Mouse (Mus musculus): ENCODE results near the gene Ccar1.
"Not testable (repeated sequence)": the region's sequence is repeated elsewhere in the genome, so short reads cannot be mapped to it uniquely, and the experiment has no call there.

Gene Ccar1

DNA sequence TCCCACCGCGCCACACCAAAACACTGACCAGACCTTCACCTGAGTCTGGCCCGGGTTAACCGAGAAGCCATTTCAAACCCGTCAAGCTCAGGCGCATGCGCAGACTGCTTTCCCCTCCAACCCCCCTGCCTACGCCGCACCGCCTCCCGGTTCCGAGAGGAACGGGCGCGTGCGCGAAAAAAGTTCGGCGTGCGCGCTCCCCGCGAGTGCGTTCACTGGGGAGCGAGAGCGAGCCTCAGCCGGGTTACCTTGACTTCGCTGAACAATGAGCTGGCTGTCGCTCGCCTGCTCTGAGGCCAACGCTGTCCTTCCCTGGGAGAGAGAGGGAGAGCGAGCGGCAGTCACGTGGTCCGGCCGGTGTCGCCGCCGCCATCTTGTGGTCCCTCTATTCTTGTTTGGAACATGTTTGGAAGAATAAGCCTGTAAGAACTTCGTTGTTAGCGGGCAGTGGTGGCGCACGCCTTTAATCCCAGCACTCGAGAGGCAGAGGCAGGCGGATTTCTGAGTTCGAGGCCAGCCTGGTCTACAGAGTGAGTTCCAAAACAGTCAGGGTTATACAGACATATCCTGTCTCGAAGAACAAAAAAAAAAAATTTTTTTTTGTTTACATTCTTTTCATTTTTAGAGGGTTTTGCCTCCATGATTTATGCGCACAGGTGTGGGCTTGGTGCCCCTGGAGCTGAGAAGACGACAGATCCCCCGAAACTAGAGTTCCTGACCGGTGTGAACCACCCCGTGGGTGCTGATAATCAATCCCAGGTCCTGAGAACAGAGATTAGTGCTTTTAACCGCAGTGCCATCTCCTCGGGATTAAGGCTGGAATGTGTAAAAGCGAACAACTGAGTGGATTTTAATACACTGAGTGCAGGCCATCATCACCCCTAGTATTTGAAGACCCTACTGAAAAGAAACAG, at the start of gene Ccar1:
Gene Ccar1 (minus strand): TSS at position 110 of the 914 bp plus-strand sequence.
- peak; percentile 99 for DNase-seq

DNA sequence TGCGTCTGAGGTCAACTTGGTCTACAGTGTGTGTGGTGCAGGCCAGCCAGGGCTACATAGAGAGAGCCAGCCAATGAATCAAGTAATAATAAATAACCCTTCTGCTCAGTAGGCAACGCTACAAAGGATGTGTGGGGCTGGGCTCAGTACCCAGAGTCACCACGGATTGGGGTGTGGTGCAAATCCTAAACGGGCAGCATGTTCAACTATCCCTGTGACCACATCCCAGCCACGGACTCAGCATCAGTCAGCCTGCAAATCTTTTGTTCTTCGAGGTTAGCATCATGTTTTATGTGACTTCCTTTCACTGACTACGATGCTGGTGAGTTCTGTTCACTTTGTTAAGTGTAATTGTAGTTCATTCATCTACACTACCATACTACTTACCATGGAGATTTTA, 48.6 kb upstream of the Ccar1 start:
- DNase-seq = no peak

DNA sequence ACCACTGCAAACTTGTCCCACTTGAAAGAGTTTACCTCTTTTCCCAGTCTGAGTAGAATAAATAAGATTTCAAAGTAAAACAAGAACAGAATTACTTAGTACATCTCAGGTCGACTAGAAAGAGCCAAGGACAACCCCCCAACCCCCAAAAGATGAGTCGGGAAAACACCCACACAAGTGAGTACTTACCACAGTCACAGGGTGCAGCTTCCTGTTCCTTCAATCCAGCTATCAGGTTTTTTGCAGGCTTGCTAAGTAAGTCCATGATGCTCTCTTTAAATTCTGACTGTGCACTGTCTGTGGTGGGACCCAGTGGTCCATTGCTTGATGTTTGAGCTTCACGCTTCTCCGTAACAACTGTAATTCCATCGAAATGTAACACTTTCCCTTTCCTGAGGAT, 45.9 kb upstream of the Ccar1 start:
- DNase-seq = no peak

DNA sequence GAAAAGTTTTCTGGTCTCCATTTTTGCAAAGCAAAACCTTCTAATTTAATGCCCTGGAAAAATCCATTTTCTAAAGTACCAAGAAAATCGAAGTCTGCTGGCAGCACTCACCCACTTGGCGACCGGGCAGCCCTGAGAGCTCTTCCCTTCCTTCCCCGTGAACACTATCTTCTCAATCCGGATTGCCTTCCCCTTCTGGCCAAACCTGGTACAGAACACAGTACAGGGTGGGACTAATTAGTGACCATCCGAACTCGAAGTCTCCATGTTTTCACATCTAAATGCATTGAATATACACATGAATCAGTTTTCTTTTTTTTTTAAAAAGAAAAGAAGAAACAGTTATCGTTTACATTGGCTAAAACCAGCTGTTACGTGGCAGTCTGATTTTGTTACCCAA, 40.7 kb upstream of the Ccar1 start:
- DNase-seq = no peak

DNA sequence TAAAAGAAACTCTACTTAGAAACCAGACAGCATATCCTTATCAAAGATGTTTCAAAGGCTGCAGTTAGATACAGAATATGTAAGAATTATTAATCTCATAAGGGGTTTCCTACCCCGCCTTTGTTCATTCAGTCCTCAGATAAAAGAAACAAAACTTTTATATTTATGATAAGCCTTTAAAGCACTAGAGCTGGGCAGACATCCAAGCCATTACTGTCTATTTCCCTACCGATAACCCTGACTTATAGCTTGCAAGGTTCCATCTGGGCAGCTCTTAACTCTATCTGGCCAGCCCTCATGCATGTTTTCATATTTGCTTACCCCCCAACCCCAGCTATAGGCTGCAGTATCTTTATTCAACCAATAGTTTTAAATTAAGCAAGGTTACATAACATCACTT, 39.5 kb upstream of the Ccar1 start:
- no peak for DNase-seq

DNA sequence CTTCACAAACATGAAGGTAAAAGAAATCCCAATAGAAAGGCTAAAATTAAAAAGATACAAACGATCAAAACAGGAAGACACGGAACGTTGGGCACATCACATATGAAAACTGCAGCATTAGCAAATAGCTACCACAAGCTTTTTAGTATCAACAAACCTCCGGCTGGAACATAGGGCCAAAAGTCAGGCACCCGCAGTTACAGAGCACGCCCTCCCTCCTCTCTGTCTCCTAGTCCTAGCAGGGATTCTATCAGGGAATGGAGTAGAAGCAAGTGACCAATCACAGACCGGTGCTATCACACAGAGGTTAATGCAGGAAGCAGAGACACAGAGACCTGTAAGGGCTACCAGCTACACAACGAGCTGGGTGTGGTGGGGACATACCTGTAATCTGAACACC, 32.4 kb upstream of the Ccar1 start:
- DNase-seq = peak; percentile 68 to 85

DNA sequence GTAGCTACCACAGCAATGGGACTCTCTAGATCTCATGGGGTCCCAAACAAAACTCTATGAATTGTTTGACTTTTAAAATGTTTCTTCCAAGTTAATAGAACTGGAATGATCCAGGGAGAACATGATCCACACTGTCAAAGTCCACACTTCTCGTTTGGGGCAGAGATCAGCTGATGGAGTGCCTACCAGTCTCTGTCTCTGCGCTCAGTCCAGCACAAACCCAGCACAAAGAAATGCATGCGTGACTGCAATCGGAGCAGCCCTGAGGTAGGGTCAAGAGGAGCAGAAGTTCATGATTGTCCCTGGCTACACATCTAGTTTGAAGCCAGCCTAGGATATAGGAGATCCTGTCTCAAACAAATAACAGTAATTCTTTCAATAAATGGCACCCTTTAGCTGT, 31.3 kb upstream of the Ccar1 start:
- DNase-seq = peak; percentile 35 to 62

DNA sequence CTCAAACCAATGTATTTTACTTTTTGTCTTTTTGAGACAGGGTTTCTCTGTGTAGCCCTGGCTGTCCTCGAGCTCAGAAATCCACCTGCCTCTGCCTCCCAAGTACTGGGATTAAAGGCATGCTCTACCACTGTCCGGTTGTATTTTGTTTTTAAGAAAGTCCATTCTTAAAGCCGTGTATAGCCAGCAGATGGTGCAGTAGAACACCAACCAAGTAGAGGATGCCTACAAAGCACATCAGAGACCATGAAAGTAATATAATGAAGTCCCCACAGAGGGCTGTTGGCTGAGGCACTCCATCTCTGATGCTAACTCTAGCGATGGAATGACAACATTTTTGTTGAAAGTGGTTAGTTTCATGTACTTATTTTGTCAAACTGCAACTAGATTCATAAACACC, 17.9 kb upstream of the Ccar1 start:
- DNase-seq = peak in 1 of 2 experiments; percentile 22

DNA sequence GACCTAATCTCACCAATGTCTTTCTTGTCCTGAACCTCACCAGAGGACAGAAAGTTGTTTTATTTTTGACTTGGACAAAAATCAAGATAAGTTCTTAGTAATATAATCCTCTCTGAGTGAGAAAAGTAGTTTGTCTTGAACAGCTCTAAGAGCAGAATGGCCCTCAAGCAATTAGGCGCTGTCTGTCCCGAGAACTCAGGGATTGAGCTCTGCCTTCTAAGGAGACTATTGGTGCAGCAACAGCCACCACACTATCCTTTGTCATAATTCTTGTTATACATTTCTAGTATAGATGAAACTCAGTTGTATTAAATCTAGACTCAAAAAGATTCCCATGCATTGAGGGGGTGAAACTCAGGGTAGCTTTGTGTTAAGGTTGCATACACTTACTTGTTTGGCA, 16.7 kb upstream of the Ccar1 start:
- no peak for DNase-seq

DNA sequence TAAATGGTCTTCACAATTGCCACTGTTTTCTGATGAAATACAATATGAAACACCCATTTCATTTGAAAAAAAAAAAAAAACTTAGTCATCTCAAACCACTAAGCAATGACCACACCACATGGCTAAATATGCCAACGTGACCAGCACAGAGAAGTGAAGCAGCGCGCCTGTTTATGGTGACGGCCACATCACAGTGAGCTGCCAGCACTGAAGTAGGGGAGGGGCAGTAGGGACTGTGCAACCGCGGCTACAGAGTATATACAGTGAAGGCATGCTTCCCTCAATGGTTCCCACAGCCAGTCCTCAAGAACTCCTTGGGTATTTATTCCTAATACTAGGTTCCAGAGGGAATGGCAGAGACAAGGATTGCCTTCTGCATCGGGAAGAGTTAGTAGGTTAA, 16.2 kb upstream of the Ccar1 start:
- DNase-seq = no peak

DNA sequence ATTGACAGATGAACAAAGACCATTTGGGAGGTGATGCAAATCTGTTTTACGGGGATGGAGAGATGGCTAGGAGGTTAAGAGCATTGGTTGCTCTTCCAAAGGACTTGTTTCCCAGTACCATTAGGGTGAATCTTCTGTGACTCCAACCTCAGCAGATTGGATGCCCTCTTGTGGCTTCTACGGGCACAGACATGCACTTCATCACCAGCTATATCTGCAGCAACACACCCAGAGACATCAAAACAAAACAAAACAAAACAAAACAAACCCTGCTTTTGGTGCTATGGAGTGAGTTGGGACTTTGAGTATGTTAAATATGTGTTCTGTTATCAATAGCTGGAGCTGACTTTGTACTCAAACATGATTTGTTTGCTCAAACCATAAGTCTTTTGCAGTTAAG, 12.0 kb upstream of the Ccar1 start:
- no peak for DNase-seq

DNA sequence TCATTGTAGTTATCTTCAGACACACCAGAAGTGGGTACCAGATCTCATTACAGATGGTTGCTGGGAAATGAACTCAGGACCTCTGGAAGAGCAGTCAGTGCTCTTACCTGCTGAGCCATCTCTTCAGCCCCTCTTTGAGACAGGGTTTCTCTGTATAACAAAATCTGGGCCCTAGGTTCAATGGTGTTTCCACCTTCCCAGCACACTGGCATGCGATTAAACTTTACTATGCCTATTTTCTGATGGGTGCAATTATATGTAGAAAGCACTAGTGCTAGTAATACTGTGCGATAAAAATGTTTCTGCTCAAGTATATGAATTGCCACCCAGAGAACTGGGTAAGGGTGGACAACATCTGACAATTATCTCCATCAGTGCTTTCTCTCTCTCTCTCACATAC, 11.2 kb upstream of the Ccar1 start:
- no peak for DNase-seq

DNA sequence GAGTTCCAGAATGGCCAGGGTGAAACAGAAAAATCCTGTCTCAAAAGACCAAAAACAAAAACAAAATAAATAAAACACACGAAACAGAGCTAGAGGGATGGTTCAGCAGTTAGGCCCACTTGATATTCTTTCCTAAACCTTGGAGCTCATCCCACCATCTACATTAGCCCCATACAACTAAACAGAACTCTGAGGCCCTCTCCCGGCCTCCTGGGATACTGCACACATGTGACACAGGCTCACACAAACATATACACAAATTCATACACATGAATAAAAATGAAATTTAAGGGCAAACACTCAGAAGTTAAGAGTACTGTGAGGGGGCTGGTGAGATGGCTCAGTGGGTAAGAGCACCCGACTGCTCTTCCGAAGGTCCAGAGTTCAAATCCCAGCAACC, 2.1 kb upstream of the Ccar1 start:
- no peak for DNase-seq

DNA sequence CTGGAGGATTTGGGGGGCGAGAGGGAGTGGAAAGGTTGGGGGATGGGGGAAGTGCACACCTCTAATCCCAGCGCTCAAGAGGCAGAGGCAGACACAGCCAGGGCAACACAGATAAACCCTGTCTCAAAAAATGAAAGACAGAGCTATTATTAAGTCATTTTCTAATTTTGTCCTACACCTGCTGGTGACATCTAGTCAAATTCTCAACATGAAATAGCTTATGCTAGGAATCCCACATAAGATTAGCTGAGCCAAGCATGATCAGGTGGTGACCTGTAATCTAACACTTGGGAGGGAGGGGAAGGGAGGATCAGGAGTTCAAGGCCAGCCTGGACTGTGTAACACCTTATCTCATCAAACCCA, 986 bp upstream of the Ccar1 start:
- DNase-seq = no peak

DNA sequence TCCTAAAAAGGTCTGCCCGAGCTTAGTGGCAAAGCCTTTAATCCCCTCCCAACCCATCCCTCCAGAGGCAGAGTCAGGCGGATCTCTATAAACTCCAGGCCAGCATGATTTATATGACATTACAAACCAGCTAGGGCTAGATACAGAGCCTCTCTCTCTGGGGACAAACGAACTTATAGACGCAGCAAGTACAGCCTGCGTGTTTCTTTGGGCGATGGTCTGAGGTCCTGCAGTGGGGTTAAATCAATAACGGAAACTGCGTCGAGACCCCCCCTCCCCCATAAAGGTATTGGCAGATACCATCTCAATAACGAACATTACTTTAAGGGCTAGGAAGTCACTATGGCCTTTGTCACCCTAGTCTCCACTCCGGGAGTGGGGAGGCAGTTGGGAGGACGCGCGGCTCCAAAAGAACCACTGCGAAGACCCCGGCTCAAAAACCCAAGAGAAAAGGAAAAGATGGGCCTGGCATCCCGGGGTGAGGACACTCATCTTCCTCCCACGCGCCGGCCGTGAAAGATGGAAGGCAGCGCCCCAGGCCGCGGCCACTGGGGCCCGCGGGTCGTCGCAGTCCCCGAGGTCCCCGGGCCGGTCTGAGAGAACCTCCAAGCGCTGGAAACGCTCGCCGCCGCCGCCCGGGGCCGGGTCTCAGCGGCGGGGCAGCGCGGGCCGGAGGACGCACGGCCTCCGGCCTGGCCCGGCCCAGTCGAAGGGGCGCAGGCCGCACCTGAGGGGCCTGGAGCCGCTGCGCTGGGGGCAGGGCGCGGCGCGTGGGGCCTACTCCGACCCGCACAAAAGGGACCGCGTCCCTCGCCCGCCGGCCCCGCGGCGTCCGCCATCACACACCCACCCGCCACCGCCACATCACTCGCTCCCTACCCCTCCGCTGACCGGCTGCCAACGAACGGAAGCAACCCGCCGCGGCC, 572 bp downstream of the Ccar1 start:
- DNase-seq = no peak

DNA sequence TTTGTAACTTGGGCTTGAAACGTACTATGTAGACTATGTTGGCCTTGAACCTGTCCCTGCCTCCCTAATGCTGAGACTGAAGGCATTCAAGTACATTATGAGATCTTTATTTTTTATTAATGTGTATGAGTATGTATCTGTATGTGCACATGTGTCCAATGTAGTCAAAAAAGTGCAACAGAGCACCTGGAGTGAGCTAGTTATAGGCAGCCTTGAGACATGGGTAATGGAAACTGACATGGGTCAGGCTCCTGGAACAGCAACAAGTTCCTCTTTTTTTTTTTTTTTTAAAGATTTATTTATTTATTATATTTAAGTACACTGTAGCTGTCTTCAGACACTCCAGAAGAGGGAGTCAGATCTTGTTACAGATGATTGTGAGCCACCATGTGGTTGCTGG, 10.3 kb downstream of the Ccar1 start:
- not testable (repeated sequence) for DNase-seq

DNA sequence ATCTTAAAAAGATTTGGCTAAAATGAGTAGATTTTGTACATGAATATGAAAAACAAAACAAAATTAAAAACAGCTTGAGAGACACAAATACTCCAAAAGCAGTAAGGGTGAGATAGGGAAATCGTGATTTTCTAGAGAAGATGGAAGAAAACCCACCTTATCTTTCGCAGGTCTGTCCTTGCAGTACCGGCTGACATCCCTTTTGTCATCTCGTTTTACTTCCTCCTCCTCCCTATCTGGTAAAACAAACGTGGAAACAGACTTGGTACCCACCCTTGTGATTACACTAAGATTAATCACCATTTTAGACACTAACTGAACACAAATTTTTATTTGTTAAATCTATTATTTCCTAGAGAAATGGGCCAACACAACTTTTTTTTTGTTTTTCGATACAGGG, 41.3 kb downstream of the Ccar1 start:
- DNase-seq = no peak

DNA sequence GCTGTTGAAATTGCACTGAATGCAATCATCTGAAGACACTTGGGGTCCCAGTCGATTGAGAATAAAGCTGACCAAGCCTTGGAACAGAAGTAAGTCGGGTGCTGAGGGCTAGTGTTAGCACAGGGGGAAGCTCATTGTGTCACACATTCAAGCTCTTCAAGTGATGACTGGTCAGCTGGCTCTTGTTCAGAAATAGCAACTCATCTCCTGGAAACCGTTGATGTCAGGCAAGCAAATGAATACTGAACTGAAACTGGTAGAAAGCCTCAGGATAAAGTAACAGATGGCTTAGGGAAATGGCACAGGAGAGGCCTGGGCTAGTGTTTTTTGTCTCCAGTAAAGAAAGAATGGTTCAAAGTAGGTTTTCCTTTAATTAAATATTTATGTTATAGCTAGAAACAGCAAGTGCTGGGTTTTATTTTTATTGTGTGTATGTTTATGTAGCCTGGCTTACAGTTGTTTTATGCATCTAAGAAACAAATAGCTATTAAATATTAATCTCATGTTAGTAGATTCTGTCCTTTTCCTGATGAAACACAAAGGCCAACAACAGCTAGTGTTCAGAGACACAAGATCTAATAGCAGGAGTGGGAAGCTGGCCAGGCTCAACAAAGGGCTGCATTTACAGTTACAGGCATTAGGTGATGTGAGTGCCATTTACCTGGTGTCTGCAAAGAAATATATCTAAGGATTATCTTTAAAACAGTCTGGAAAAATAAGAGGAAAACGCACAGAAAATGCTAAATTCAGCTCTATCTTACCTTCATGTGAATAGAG, 51.9 kb downstream of the Ccar1 start:
- no peak for DNase-seq

DNA sequence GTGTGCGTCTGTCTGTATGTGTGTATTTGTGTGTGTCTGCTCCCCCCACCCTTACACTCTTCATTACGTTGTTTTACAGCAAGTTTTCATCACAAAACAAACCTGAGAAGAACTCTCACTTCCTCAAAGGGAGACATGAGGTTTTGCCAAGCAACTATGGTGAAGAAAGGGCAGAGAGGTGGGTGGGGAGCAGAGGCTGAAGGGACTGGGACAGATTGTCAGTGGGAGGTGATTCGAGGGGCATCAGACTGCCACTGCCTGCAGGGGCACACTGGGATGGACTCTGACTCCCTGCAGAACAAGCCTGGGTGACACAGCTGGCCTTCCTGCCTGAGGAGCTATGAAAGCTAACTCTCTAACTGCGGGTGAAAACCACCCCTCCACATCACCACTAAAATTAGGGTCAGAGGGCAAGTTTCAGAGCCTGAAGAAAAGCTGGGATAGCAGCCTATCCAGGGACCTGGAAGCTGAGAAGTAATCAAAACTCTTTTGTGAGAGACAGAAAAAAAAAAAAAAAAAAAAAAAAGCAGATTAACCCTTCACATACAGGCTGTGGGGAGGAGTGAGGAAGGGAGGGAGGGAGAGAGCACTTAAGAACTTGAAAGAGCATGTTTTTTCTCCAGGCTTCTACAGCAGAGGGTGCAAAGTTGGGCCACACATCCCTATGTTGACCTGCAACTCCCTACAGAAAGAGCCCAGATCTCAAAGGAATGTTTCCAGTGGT, 55.0 kb downstream of the Ccar1 start:
- DNase-seq = no peak

DNA sequence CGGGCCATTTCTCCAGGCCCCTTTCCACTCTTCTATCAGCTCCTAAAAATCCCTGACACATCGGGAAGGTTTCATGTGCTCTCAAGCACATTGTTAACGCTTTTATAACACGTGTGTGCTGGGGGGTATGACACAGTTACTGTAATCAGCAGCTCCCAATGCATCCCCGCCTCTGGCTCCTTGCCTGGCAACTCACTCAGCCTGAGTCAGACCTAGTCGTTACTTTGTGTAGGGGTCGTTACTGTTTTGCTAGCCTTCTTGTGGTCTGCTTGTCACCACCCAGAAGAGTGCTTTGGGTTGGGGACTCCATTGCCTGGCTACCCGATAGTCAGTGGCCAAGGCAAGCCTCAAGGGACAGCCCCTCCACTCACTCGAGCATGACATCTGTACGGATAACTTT, 61.3 kb downstream of the Ccar1 start:
- no peak for DNase-seq

DNA sequence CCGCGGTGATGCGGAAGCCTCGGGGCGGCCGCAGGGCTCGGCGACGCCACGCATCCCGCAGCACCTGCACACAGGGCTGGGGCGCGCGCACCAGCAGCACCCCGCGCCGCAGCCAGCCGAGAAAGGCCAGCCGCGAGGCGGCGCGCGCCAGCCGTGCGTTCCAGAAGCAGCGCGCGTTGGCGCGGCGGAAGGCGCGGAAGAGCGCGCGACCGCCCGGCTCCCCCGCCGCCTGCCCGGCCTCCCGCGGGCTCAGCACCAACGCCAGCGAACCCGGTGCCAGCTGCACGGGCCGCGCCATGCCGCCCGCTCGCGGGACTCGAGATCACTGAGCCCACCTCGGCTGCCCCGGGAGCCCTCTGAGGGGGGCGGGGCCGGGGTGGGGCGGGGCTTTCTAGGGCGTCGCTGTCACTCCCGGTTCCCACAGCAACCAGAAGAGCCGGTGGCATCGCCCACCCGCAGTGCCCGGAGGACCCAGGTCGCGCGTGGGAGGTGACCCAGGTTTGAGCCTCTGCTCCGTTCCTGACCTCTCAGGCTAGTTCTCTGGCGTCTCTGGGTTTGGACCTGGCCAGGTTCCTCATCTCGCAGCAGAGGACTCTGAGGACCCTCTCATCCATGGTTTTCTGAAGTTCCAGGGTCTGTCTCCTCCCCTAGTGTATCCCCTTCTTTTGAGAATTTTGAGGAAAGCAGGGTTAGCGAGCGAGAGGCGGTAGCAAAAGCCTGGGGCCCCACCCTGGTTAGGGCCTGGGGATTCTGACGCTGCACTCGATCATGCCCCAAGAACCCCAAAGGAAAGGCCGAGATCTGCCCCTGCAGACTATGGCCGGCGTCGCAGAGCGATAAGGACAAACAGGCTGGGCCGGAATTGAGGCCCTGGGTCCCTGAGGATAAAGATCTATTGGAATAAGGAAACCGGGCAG, 66.1 kb downstream of the Ccar1 start, which contains the start of gene Stox1:
Gene Stox1 (minus strand): TSS at position 358 of the 917 bp plus-strand sequence.
- DNase-seq = peak; percentile 57 to 62

Measured in kidney, postnatal 25 days (tissue).